In genomic region chr5:134747947-134748618, GRCm38 (mm10) we compare ENCODE assay signal across 8 mouse cellular contexts. TPM values are rescaled to one million over a fixed set of nuclear protein-coding genes. Genes with fewer than 3 reads are reported as not detected.
DNase-seq lines count a peak whose midpoint lies in the region; ATAC-seq and TF ChIP-seq lines count a peak whose summit lies in the region.
"Had no signal": no experiment of that assay in that cellular context is flagged by ENCODE, and none has a peak within 500 bp of the region (broad histone marks: within the 10 kb centered on the region; RNA-seq: fewer than 3 reads in every experiment).

No protein-coding gene starts in this region.

- peak; percentile 92 for TF ChIP-seq CTCF in lung, embryonic 14.5 days (IDR thresholded peaks at IDR 0.05; ENCODE audit: low read depth)

- peak overlapping the region; percentile 70 for H3K27ac ChIP-seq in forebrain, embryonic 15.5 days (replicated peaks)
- H3K27ac ChIP-seq in lung, embryonic 14.5 days (ENCODE audit: low read depth) = peak overlapping the region; percentile 83

- ATAC-seq in forebrain, embryonic 15.5 days (replicated peaks) = peak; percentile 39
- ATAC-seq in lung, embryonic 14.5 days (ENCODE audit: insufficient read depth) = peak; percentile 33

- peak overlapping the region; percentile 93; the same call in 1 of the 2 replicates for H3K4me2 ChIP-seq in forebrain, embryonic 15.5 days (replicated peaks)
- H3K4me2 ChIP-seq in lung, embryonic 14.5 days = peak overlapping the region; percentile 65

- DNase-seq in R1 (ENCODE audit: low read depth, low spot score) = peak; percentile 69
- peak; percentile 38 for DNase-seq in cerebellum, adult 11-12 months
- peak; percentile 84 for DNase-seq in heart, postnatal 4 days
- DNase-seq in layer of hippocampus, adult 18-20 months (ENCODE audit: low spot score in 2 of 2) = peak; percentile 35 to 63
- DNase-seq in lung, embryonic 14.5 days = peak; percentile 87
- peak; percentile 80 for DNase-seq in retina, postnatal 1 day

- 52% methylated on average over 6 of the region's 6 CpGs for whole genome bisulfite sequencing in forebrain, embryonic 15.5 days
- 39% methylated on average over 6 of the region's 6 CpGs for WGBS in lung, embryonic 14.5 days

- no peak overlapping the region for H3K9ac ChIP-seq in forebrain, embryonic 15.5 days (replicated peaks)
- peak overlapping the region; percentile 62; the same call in 1 of the 2 replicates for H3K9ac ChIP-seq in lung, embryonic 14.5 days

- H3K4me1 ChIP-seq in forebrain, embryonic 15.5 days = peaks cover 13% of the 10 kb centered on the region
- H3K4me1 ChIP-seq in lung, embryonic 14.5 days (ENCODE audit: insufficient read depth) = peaks cover 9% of the 10 kb centered on the region; the same call in 1 of the 2 replicates

- H3K4me3 ChIP-seq in forebrain, embryonic 15.5 days = peak overlapping the region; percentile 47; the same call in 1 of the 2 replicates
- peak overlapping the region; percentile 44; the same call in 1 of the 2 replicates for H3K4me3 ChIP-seq in lung, embryonic 14.5 days (ENCODE audit: low read depth, low read length)
- H3K4me3 ChIP-seq: myocyte had no signal

- no peaks in the 10 kb centered on the region for H3K27me3 ChIP-seq in forebrain, embryonic 15.5 days
- H3K27me3 ChIP-seq in lung, embryonic 14.5 days (ENCODE audit: insufficient read depth, low read length) = no peaks in the 10 kb centered on the region

- no peaks in the 10 kb centered on the region for H3K36me3 ChIP-seq in forebrain, embryonic 15.5 days
- H3K36me3 ChIP-seq in lung, embryonic 14.5 days (ENCODE audit: insufficient read depth) = no peaks in the 10 kb centered on the region

- no peaks in the 10 kb centered on the region for H3K9me3 ChIP-seq in forebrain, embryonic 15.5 days
- H3K9me3 ChIP-seq in lung, embryonic 14.5 days (ENCODE audit: low read depth, low read length) = no peaks in the 10 kb centered on the region

RNA-seq across cellular contexts. Expression of gene Eln, which starts 1.0 kb away (rescaled TPM):
- polyA plus RNA-seq in forebrain, embryonic 15.5 days (2015; fragmentation: Nextera tagmentation; extraction: Ambion mirVana) = 7.7 and 7.8 TPM in 2 replicates
- 1,000 to 10,000 TPM in 1 of 2 experiments, 100 to 1,000 TPM in 1; 932 to 1,129 TPM for total RNA-seq in heart, postnatal 4 days (2021)
- total RNA-seq in layer of hippocampus, adult 18-20 months (2021) = 1 to 10 TPM; 7.1 to 8.2 TPM
- polyA plus RNA-seq in lung, embryonic 14.5 days (2014; fragmentation: Nextera tagmentation; extraction: Ambion mirVana) = 196 and 198 TPM in 2 replicates

RNA-seq across cellular contexts. Expression of gene Limk1, which starts 59.7 kb away (rescaled TPM):
- 16.0 and 16.9 TPM in 2 replicates for polyA plus RNA-seq in forebrain, embryonic 15.5 days (2015; fragmentation: Nextera tagmentation; extraction: Ambion mirVana)
- total RNA-seq in heart, postnatal 4 days (2021) = 10 to 100 TPM; 13.5 to 14.9 TPM
- 10 to 100 TPM; 39.9 to 44.8 TPM for total RNA-seq in layer of hippocampus, adult 18-20 months (2021)
- 8.2 and 10.0 TPM in 2 replicates for polyA plus RNA-seq in lung, embryonic 14.5 days (2014; fragmentation: Nextera tagmentation; extraction: Ambion mirVana)

Comparison
In these comparisons a context has a peak if more than half of its experiments do, and no peak if none do; other contexts are left out.
1. Peak in every context shown above with its lines: DNase-seq, ATAC-seq, H3K4me3 ChIP-seq and H3K27ac ChIP-seq.
2. RNA of gene Eln, which starts 1.0 kb away (total RNA-seq): 932 to 1,129 TPM in heart, postnatal 4 days; 7.1 to 8.2 TPM in layer of hippocampus, adult 18-20 months; every median in the first group is over 100 times any median in the second.